Mouse (Mus musculus) lung, adult 2 months (tissue): Measurements from ENCODE around the gene Kpna2.
"Not testable (repeated sequence)": the region's sequence is repeated elsewhere in the genome, so short reads cannot be mapped to it uniquely, and the experiment has no call there.

ENCODE experiments used
- CTCF ChIP-seq: fragments of 200-500 bp; IDR thresholded peaks from 2 replicates; pipeline ENCODE4 v1.5.1; 2011; ENCODE audit warnings: mild to moderate bottlenecking, low read length, control low read depth; ENCODE audit not compliant: insufficient read depth
- POLR2A ChIP-seq: fragments of 200-500 bp; IDR thresholded peaks from 2 replicates; pipeline ENCODE4 v1.6.1; 2011; ENCODE audit warnings: low read depth, mild to moderate bottlenecking, control low read depth, low read length, borderline replicate concordance; ENCODE audit errors: extremely low read depth

DNA sequence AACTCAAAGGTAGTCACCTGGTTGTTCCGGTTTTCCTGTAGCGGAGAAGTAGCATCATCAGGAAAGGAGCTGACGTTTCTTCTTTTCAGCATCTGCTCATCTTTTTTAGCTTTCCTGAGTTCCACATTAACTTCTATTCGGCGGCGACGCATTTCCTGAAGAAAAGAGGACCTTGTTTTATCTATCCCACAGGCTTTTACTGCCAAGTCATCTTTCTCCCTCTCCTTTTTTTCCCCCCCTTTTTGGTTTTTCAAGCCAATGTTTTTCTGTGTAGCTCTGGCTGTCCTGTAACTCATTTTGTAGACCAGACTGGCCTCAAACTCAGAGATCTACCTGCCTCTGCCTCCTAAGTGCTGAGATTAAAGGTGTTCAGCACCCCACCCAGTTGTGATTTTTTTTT is 2.8 kb downstream of the Kpna2 start:
- TF ChIP-seq CTCF, POLR2A: not testable (repeated sequence)
